Mouse (Mus musculus): ENCODE measurements around the gene Nup214. TPM values are rescaled to one million over a fixed set of nuclear protein-coding genes. Genes with fewer than 3 reads are reported as not detected.

The Nup214 gene
- polyA plus RNA-seq, 1 experiment from 2014 or later, result 120 TPM

DNA sequence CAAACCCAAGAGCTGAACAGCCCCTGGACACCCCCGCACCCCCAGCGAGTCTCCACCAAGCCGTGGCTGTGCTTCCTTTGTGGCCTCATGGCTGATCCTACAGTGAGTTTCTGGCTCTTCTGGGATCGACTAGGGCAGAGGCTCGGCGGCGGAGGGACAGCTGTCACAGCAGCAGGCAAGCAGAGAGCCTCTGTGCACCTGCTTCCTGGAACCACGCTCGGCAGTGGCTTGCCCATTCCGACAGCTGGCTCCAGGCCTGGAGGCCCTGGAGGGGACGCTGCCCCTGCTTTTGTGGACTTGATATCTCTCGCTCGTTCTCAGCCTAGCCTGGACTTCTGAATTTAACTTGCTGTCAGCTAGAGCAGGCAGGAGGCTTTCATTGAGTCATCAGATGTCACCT, 90.7 kb downstream of the Nup214 start:
- Histone ChIP-seq H3K27me3 (replicated peaks; ENCODE audit: low read depth, poor library complexity, severe bottlenecking) (peaks cover 16% of the 10 kb centered on the region), H3K4me3 (no peak overlapping the region), H3K4me1 (peaks cover 56% of the 10 kb centered on the region), H3K9me3 (no peaks in the 10 kb centered on the region), H3K27ac (replicated peaks) (0 out of 2 replicates have a peak overlapping the region, but pooled peaks have one; percentile 2), H3K36me3 (replicated peaks) (no peaks in the 10 kb centered on the region)
- DNase-seq (ENCODE audit: low spot score), result no peak
- WGBS, result 81% methylated on average over 13 of the region's 13 CpGs

DNA sequence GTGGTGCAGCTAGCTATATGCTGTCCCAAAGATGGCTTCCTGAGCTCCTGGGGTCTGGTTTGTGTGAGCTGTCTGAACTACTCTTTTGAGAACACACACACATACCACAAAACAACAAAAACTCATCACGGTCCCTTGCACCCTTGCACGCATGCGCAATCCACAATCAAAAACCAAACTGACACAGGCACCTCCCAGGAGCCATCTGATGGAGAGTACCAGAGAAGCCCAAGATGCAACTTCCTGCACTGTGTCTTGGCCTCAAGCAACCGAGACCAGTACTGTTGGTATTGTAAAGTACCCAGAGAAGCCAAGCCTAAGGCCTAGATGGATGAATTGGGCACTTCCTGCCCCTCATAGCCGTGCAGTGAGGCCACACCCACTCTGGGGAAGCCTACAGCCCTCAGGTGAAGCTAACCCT, 91.1 kb downstream of the Nup214 start:
- H3K9me3 ChIP-seq, result no peaks in the 10 kb centered on the region
- peaks cover 16% of the 10 kb centered on the region for H3K27me3 ChIP-seq (replicated peaks; ENCODE audit: low read depth, poor library complexity, severe bottlenecking)
- H3K27ac ChIP-seq (replicated peaks), result no peak overlapping the region
- no peak for DNase-seq (ENCODE audit: low spot score)
- H3K36me3 ChIP-seq (replicated peaks), result no peaks in the 10 kb centered on the region
- H3K4me1 ChIP-seq, result peaks cover 52% of the 10 kb centered on the region
- H3K4me3 ChIP-seq, result no peak overlapping the region
- 79% methylated on average over 5 of the region's 5 CpGs for WGBS

DNA sequence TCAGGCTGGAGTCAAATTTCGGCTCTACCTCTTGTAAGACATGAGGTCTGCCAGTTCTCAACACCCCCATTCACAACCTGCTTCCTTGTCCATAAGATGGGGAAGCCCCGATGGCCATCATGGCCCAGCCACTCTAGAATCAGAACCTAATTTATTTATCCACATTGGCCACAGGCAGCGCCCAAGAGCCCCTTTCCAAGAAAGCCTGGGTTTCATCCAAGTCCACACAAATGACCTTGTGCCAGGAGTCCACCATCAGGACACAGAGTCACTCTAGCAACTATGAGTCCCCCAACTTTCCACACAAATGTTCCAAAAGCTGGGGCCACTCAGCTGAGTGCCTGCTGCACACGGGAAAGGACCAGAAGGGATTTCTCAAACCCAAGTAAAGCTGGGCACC, 91.8 kb downstream of the Nup214 start:
- H3K9me3 ChIP-seq, result no peaks in the 10 kb centered on the region
- WGBS, result 84% methylated on average over 4 of the region's 4 CpGs
- H3K27ac ChIP-seq (replicated peaks), result no peak overlapping the region
- H3K36me3 ChIP-seq (replicated peaks), result no peaks in the 10 kb centered on the region
- peaks cover 48% of the 10 kb centered on the region for H3K4me1 ChIP-seq
- no peak for DNase-seq (ENCODE audit: low spot score)
- no peak overlapping the region for H3K4me3 ChIP-seq
- H3K27me3 ChIP-seq (replicated peaks; ENCODE audit: low read depth, poor library complexity, severe bottlenecking), result peaks cover 16% of the 10 kb centered on the region

DNA sequence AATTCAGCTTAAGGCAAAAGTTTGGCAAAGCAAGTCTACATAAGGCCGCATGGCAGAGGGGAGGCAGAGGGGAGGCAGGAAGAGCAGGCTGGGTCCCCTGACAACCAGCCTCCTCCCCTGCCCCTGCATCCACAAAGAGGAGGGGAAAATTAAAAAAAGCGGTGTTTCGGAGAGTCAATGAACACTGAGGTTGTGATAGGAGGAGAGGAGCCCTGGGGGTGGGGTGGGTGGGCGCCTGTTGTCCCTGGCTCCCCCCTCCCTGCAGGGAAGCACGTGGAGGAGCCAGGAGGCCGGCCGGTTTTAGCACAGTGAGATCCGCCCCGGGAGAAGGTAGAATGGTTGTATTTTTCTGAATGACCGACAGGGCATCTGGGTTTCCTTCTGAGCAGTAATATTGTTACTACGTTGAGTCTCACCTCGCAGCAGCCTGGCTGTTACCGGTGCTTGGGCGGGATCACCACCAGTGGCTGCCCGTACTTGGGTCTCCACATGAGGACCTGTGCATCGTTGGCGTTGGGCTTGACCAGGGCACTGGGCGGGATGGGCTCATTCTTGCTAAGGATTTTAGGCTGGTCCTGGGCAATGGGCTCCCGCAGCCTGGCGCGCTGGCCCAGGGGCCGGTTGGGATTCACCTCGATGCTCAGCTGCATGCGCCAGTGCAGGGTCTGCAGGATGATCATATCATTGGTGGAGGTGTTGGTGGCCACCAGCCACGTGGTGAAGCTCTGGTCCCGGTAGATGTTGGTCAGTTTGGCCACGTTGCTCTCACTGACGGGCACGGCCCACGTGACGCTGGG, 94.8 kb downstream of the Nup214 start:
- H3K36me3 ChIP-seq (replicated peaks), result no peaks in the 10 kb centered on the region
- peak overlapping the region; percentile 4; the same call in 1 of the 2 replicates for H3K27ac ChIP-seq (replicated peaks)
- no peaks in the 10 kb centered on the region for H3K9me3 ChIP-seq
- H3K4me1 ChIP-seq, result peaks cover 33% of the 10 kb centered on the region
- H3K4me3 ChIP-seq, result peak overlapping the region; percentile 28
- peak; percentile 47 for DNase-seq (ENCODE audit: low spot score)
- peaks cover 16% of the 10 kb centered on the region for H3K27me3 ChIP-seq (replicated peaks; ENCODE audit: low read depth, poor library complexity, severe bottlenecking)
- WGBS, result 54% methylated on average over 31 of the region's 31 CpGs

DNA sequence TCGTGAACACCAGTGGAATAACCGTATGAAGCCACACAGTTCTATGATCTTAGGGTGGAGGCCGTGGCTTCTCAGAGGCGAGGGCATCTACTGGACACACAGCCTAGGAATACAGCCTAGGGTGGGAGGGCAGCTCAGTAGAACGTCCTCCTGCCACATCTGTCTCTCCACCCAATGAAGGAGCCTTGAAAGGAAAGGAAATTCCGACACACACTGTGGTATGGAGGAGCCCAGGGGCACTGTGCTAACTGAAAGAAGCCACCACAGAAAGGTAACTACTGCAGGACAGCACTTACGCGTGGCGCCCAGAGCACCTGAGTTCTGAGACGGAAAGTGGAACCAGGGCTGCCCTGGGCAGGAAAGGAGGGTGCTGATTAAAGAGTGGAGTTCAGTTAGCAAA, 96.5 kb downstream of the Nup214 start:
- H3K4me1 ChIP-seq, result peaks cover 22% of the 10 kb centered on the region
- WGBS, result 90% methylated on average over 10 of the region's 10 CpGs
- peaks cover 16% of the 10 kb centered on the region for H3K27me3 ChIP-seq (replicated peaks; ENCODE audit: low read depth, poor library complexity, severe bottlenecking)
- H3K36me3 ChIP-seq (replicated peaks), result no peaks in the 10 kb centered on the region
- no peaks in the 10 kb centered on the region for H3K9me3 ChIP-seq
- DNase-seq (ENCODE audit: low spot score), result no peak
- no peak overlapping the region for H3K27ac ChIP-seq (replicated peaks)
- H3K4me3 ChIP-seq, result no peak overlapping the region

GRCm38 (mm10) chr2:32074404-32074803, 100.2 kb downstream of the Nup214 start:
- Histone ChIP-seq H3K27ac (replicated peaks) (no peak overlapping the region), H3K4me1 (peaks cover 26% of the 10 kb centered on the region), H3K27me3 (replicated peaks; ENCODE audit: low read depth, poor library complexity, severe bottlenecking) (peaks cover 7% of the 10 kb centered on the region; the same call in 1 of the 2 replicates), H3K4me3 (no peak overlapping the region), H3K9me3 (no peaks in the 10 kb centered on the region), H3K36me3 (replicated peaks) (no peaks in the 10 kb centered on the region)
- DNase-seq (ENCODE audit: low spot score), result no peak
- 72% methylated on average over 8 of the region's 8 CpGs for WGBS

GRCm38 (mm10) chr2:32075368-32075767, 101.1 kb downstream of the Nup214 start:
- H3K36me3 ChIP-seq (replicated peaks), result no peaks in the 10 kb centered on the region
- H3K4me3 ChIP-seq, result no peak overlapping the region
- DNase-seq (ENCODE audit: low spot score), result no peak
- WGBS, result 63% methylated on average over 7 of the region's 7 CpGs
- H3K27ac ChIP-seq (replicated peaks), result no peak overlapping the region
- H3K27me3 ChIP-seq (replicated peaks; ENCODE audit: low read depth, poor library complexity, severe bottlenecking), result peaks cover 12% of the 10 kb centered on the region
- H3K4me1 ChIP-seq, result peaks cover 27% of the 10 kb centered on the region
- no peaks in the 10 kb centered on the region for H3K9me3 ChIP-seq

DNA sequence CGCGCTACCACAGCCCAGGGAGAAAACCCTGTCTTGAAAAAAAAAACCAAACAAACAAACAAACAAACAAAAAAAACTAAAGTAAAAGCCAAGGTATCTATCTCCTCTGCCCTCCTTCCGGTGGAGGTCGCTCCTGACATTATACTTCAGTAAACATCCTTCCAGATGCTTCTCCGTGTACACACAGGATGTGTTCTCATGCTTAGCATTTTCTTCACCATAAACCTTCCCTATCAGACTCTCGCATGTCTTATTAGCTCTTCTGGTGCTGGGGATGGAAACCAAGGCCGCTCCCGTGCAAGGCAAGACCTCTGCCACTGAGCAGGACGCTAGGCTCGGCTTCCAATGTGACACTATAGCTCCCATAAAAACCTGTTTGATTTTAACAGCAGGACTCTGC, 103.5 kb downstream of the Nup214 start:
- H3K4me3 ChIP-seq, result no peak overlapping the region
- peaks cover 33% of the 10 kb centered on the region for H3K4me1 ChIP-seq
- 85% methylated on average over 10 of the region's 10 CpGs for WGBS
- DNase-seq (ENCODE audit: low spot score), result no peak
- H3K27ac ChIP-seq (replicated peaks), result peak overlapping the region; percentile 52
- H3K36me3 ChIP-seq (replicated peaks), result no peaks in the 10 kb centered on the region
- no peaks in the 10 kb centered on the region for H3K9me3 ChIP-seq
- H3K27me3 ChIP-seq (replicated peaks; ENCODE audit: low read depth, poor library complexity, severe bottlenecking), result peaks cover 35% of the 10 kb centered on the region

DNA sequence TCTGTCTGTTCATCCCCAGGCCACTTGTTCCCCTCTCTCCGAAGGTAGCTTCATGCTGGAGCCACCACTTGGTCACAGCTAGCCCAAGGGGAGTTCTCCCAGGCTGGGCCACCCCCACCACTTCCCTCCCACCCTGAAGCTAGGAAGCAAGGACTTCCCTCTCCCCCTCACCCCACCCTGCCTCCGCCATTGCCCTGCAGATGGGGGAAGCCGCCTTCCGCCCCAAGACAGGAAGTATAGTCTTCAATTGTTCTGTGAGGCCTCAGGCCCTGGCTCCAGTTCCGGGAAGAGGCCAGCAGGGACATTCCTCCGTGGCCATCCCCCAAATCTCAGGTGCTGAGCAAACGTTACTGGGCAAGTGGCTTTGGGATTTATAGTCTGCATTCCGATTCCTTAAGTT, 104.3 kb downstream of the Nup214 start:
- 39% methylated on average over 8 of the region's 8 CpGs for WGBS
- Histone ChIP-seq H3K4me3 (0 out of 2 replicates have a peak overlapping the region, but pooled peaks have one; percentile 17), H3K27ac (replicated peaks) (peak overlapping the region; percentile 52), H3K9me3 (no peaks in the 10 kb centered on the region), H3K36me3 (replicated peaks) (no peaks in the 10 kb centered on the region), H3K4me1 (peaks cover 41% of the 10 kb centered on the region), H3K27me3 (replicated peaks; ENCODE audit: low read depth, poor library complexity, severe bottlenecking) (peaks cover 43% of the 10 kb centered on the region)
- peak; percentile 23 for DNase-seq (ENCODE audit: low spot score)

DNA sequence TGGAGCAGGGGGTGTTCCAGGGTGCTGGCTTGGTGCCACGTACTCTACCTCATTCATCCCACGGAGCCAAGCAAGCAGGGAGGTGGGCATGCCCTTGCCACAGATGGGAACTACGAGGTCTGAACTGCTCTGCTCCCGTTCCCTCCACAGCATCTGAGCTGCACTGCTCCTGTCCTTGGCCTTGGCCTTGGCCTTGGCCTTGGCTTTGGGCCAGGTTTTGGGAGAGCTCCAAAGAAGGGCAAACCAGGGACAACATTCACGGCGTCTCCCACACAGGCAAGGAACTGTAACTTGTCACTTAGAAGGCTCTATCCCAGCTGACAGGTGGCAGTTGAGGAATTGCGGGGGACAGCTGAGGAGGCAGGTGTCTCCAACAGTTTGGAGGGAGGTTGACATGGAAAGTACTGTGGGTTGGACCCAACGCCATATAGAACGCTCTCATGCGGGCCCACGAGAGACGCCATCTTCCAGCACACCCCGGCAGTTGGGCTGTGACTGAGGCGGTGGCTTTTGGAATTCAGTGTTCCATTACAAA, 105.0 kb downstream of the Nup214 start:
- Histone ChIP-seq H3K36me3 (replicated peaks) (no peaks in the 10 kb centered on the region), H3K9me3 (no peaks in the 10 kb centered on the region), H3K4me3 (no peak overlapping the region), H3K4me1 (peaks cover 42% of the 10 kb centered on the region), H3K27me3 (replicated peaks; ENCODE audit: low read depth, poor library complexity, severe bottlenecking) (peaks cover 51% of the 10 kb centered on the region), H3K27ac (replicated peaks) (no peak overlapping the region)
- DNase-seq (ENCODE audit: low spot score), result no peak
- WGBS, result 92% methylated on average over 14 of the region's 14 CpGs

DNA sequence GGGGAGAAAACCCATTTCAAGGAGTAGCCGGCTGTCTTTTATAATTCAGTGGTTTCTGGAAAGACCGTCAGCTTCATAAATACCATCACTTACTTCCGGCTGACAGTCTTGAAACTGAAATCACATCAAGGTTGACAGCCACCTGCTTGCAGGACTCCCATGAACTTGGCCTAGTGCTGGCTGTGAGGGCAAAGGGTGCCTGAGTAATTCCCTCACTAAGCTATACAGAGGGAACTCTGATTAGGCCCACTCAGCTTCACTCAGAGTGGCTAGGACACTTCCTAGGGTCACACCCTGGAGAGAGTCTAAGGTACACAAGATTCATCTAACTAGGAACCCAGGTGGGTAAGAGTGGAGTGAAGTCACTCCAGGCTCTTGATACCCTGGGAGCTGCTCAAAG, 106.4 kb downstream of the Nup214 start:
- no peak overlapping the region for H3K4me3 ChIP-seq
- 94% methylated on average over 3 of the region's 3 CpGs for WGBS
- H3K36me3 ChIP-seq (replicated peaks), result no peaks in the 10 kb centered on the region
- H3K4me1 ChIP-seq, result peaks cover 42% of the 10 kb centered on the region
- DNase-seq (ENCODE audit: low spot score), result no peak
- no peak overlapping the region for H3K27ac ChIP-seq (replicated peaks)
- H3K9me3 ChIP-seq, result no peaks in the 10 kb centered on the region
- H3K27me3 ChIP-seq (replicated peaks; ENCODE audit: low read depth, poor library complexity, severe bottlenecking), result peaks cover 65% of the 10 kb centered on the region

- WGBS, result 84% methylated on average over 14 of the region's 14 CpGs
- peaks cover 72% of the 10 kb centered on the region for H3K27me3 ChIP-seq (replicated peaks; ENCODE audit: low read depth, poor library complexity, severe bottlenecking)
- H3K4me1 ChIP-seq, result peaks cover 42% of the 10 kb centered on the region
- H3K9me3 ChIP-seq, result no peaks in the 10 kb centered on the region
- DNase-seq (ENCODE audit: low spot score), result no peak
- H3K27ac ChIP-seq (replicated peaks), result no peak overlapping the region
- peak overlapping the region; percentile 75 for H3K4me3 ChIP-seq
- H3K36me3 ChIP-seq (replicated peaks), result no peaks in the 10 kb centered on the region
Observed at GRCm38 (mm10) chr2:32081296-32081929, 107.2 kb downstream of the Nup214 start.

DNA sequence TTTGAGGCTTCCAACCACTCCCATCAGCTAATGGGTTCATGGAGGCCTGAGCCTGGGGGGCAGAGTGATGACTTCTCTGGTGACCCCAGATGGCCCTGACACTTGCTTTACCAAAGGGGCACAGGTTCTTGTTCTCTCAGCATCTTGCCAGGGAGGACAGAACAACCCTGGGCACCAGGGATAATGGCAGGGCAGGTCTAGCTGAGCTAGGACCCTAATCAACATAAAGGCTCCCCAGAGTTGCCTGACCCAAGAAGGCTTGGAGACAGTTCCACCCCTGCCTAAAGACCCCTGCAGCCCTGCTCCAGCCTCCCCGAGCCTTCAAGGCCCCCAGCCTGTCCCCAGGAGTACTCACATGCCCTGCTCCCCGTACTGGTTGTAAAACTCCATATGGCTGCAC, 108.0 kb downstream of the Nup214 start:
- peak overlapping the region; percentile 75 for H3K4me3 ChIP-seq
- H3K27ac ChIP-seq (replicated peaks), result no peak overlapping the region
- H3K9me3 ChIP-seq, result no peaks in the 10 kb centered on the region
- no peak for DNase-seq (ENCODE audit: low spot score)
- WGBS, result 45% methylated on average over 2 of the region's 2 CpGs
- H3K4me1 ChIP-seq, result peaks cover 42% of the 10 kb centered on the region
- no peaks in the 10 kb centered on the region for H3K36me3 ChIP-seq (replicated peaks)
- H3K27me3 ChIP-seq (replicated peaks; ENCODE audit: low read depth, poor library complexity, severe bottlenecking), result peaks cover 80% of the 10 kb centered on the region

Data from embryonic facial prominence, embryonic 10.5 days (tissue).